In genomic region chr1:38171874-38172273, GRCm38 (mm10) we compare ENCODE assay signal across 33 mouse cellular contexts.
"Had no signal": no experiment of that assay in that cellular context is flagged by ENCODE, and none has a peak within 500 bp of the region (broad histone marks: within the 10 kb centered on the region; RNA-seq: fewer than 3 reads in every experiment).

No protein-coding gene starts in this region.

- H3K4me2 ChIP-seq: heart, embryonic 12.5 days; heart, embryonic 13.5 days; heart, embryonic 15.5 days; hindbrain, embryonic 12.5 days; hindbrain, embryonic 13.5 days; hindbrain, embryonic 14.5 days; hindbrain, embryonic 15.5 days; intestine, embryonic 15.5 days; kidney, embryonic 15.5 days had no signal

- H3K9ac ChIP-seq: heart, embryonic 12.5 days; heart, embryonic 13.5 days; heart, embryonic 15.5 days; hindbrain, embryonic 12.5 days; hindbrain, embryonic 13.5 days; hindbrain, embryonic 14.5 days; hindbrain, embryonic 15.5 days; intestine, embryonic 15.5 days; kidney, embryonic 15.5 days had no signal

- H3K9me3 ChIP-seq: heart, embryonic 12.5 days; heart, embryonic 13.5 days; heart, embryonic 15.5 days; hindbrain, embryonic 10.5 days; hindbrain, embryonic 12.5 days; hindbrain, embryonic 13.5 days; hindbrain, embryonic 15.5 days; intestine, embryonic 15.5 days; kidney, embryonic 15.5 days had no signal

- H3K27me3 ChIP-seq: heart, embryonic 15.5 days; hindbrain, embryonic 12.5 days; hindbrain, embryonic 13.5 days; hindbrain, embryonic 15.5 days; intestine, embryonic 15.5 days; kidney, embryonic 15.5 days had no signal

- H3K27ac ChIP-seq: heart, embryonic 13.5 days; heart, embryonic 15.5 days; hindbrain, embryonic 10.5 days; hindbrain, embryonic 12.5 days; hindbrain, embryonic 13.5 days; hindbrain, embryonic 14.5 days; hindbrain, embryonic 15.5 days; hindbrain, postnatal 0 days; intestine, embryonic 15.5 days; kidney, embryonic 15.5 days; kidney, postnatal 0 days; layer of hippocampus, adult 2 months; left cerebral cortex, adult 2 months had no signal

- H3K4me3 ChIP-seq: heart, embryonic 12.5 days; heart, embryonic 13.5 days; heart, embryonic 15.5 days; hindbrain, embryonic 10.5 days; hindbrain, embryonic 12.5 days; hindbrain, embryonic 13.5 days; hindbrain, embryonic 15.5 days; intestine, embryonic 15.5 days; kidney, embryonic 15.5 days; layer of hippocampus, adult 2 months; left cerebral cortex, adult 2 months had no signal

- H3K36me3 ChIP-seq: heart, embryonic 12.5 days; heart, embryonic 13.5 days; heart, embryonic 15.5 days; hindbrain, embryonic 12.5 days; hindbrain, embryonic 15.5 days; intestine, embryonic 15.5 days; kidney, embryonic 15.5 days had no signal

- DNase-seq: heart, postnatal 10 days; heart, postnatal 14 days; heart, postnatal 36 days; heart, postnatal 4 days; kidney, adult 11 months; kidney, adult 18-20 months; kidney, adult 2 months; kidney, adult 8-10 months; kidney, adult 9 months; kidney, postnatal 10 days; kidney, postnatal 14 days; kidney, postnatal 25 days; kidney, postnatal 4 days; layer of hippocampus, adult 9-11 months; layer of hippocampus, postnatal 36 days had no signal

- H3K4me1 ChIP-seq: heart, embryonic 12.5 days; heart, embryonic 13.5 days; heart, embryonic 15.5 days; hindbrain, embryonic 10.5 days; hindbrain, embryonic 12.5 days; hindbrain, embryonic 13.5 days; hindbrain, embryonic 15.5 days; intestine, embryonic 15.5 days; kidney, embryonic 15.5 days had no signal

- ATAC-seq: hindbrain, embryonic 16.5 days; hindbrain, postnatal 0 days; inflammation-experienced regulatory T-cells, adult 6 months; intestine, embryonic 15.5 days; intestine, embryonic 16.5 days; intestine, postnatal 0 days had no signal
